Mouse (Mus musculus) cerebellum, adult 8-10 months (tissue): ENCODE data around the gene Fam129a.

Experiments used
- DNase-seq: peaks from one replicate; pipeline ENCODE4 v3.0.0; 2022

The Fam129a gene

GRCm38 (mm10) chr1:151627141-151627540 is 56.2 kb downstream of the Fam129a start:
- no peak for DNase-seq

- DNase-seq: no peak
These were observed 58.7 kb downstream of the Fam129a start for GRCm38 (mm10) chr1:151629591-151630250.

- no peak for DNase-seq
These were observed 59.3 kb downstream of the Fam129a start for GRCm38 (mm10) chr1:151630251-151630628.

- no peak for DNase-seq
These were observed 60.1 kb downstream of the Fam129a start for GRCm38 (mm10) chr1:151631061-151631460.

GRCm38 (mm10) chr1:151631703-151632294 is 60.8 kb downstream of the Fam129a start:
- DNase-seq: no peak

GRCm38 (mm10) chr1:151632567-151633356 is 61.8 kb downstream of the Fam129a start:
- DNase-seq: no peak

GRCm38 (mm10) chr1:151636637-151637036 is 65.7 kb downstream of the Fam129a start:
- no peak for DNase-seq

GRCm38 (mm10) chr1:151637351-151637922 is 66.5 kb downstream of the Fam129a start:
- DNase-seq: no peak

- DNase-seq: no peak
These were observed 67.4 kb downstream of the Fam129a start for GRCm38 (mm10) chr1:151638357-151638756.

- DNase-seq: no peak
These were observed 67.8 kb downstream of the Fam129a start for GRCm38 (mm10) chr1:151638770-151639169.

- no peak for DNase-seq
These were observed 75.4 kb downstream of the Fam129a start for GRCm38 (mm10) chr1:151646380-151646779.

- no peak for DNase-seq
These were observed 77.1 kb downstream of the Fam129a start for GRCm38 (mm10) chr1:151648099-151648498.

GRCm38 (mm10) chr1:151657042-151657605 is 86.1 kb downstream of the Fam129a start:
- no peak for DNase-seq

- DNase-seq: no peak
These were observed 87.4 kb downstream of the Fam129a start for GRCm38 (mm10) chr1:151658291-151658830.

GRCm38 (mm10) chr1:151659636-151660035 is 88.7 kb downstream of the Fam129a start:
- DNase-seq: no peak

GRCm38 (mm10) chr1:151660251-151660650 is 89.3 kb downstream of the Fam129a start:
- no peak for DNase-seq

GRCm38 (mm10) chr1:151660883-151661282 is 89.9 kb downstream of the Fam129a start:
- DNase-seq: no peak

GRCm38 (mm10) chr1:151661684-151662439 is 90.9 kb downstream of the Fam129a start:
- DNase-seq: no peak

GRCm38 (mm10) chr1:151662958-151663357 is 92.0 kb downstream of the Fam129a start:
- DNase-seq: no peak

- no peak for DNase-seq
These were observed 93.4 kb downstream of the Fam129a start for GRCm38 (mm10) chr1:151664384-151664783.

GRCm38 (mm10) chr1:151664837-151665431 is 93.9 kb downstream of the Fam129a start:
- no peak for DNase-seq
